Mouse (Mus musculus) left cerebral cortex, postnatal 14 days (tissue): Measurements from ENCODE around the gene Cyp4a12b. TPM values are rescaled to one million over a fixed set of nuclear protein-coding genes. Genes with fewer than 3 reads are reported as not detected.
A peak's percentile ranks its signal among the peaks of the same experiment; 100 is the strongest.
"Not testable (repeated sequence)": the region's sequence is repeated elsewhere in the genome, so short reads cannot be mapped to it uniquely, and the experiment has no call there.

Source experiments
- DNase-seq, 2 experiments: peaks; one replicate each; pipeline ENCODE4 v3.0.0; 2021 to 2022; ENCODE audit warnings: low spot score in 2 of 2, mixed read lengths in 1 of 2
- intact Hi-C: fragments of 180-260 bp; cut with DNase I; formaldehyde crosslinking; loops from one replicate; pipeline ENCODE4 v1.15.1; 2025
- long read RNA-seq, 2 experiments: library from polyadenylated mRNA; stranded (forward); transcript quantifications; one replicate each; pipeline ENCODE4 v2.0.0; 2021
- total RNA-seq, 2 experiments: library from RNA; stranded (reverse); gene quantifications; 2 replicates each; pipeline ENCODE4 v1.2.3; 2021

Gene Cyp4a12b
- under 1 TPM in 1 of 2 experiments, not detected in 1; 0.13 TPM for total RNA-seq
- long read RNA-seq, experiment 1: 0 reads
- long read RNA-seq, experiment 2: 0 reads

DNA sequence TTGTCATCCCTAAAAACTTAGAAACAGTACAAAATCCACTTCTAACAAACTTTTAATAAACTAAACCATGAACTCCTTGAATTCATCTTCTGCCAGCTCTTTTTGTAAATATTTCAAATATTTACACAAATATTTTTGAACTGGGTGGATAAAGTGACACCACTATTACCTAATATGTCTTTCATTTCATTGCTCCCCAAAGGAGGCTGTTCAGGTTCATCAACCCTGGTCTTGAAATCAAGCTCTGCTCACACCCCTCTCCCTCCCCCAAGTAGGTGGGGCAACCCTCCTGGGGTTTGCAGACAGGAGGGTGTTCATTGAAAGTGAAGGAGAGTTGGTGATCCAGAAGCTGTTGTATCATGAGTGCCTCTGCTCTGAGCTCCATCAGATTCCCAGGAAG is at the start of gene Cyp4a12b:
Gene Cyp4a12b, plus strand, starts transcription at position 301 of the 400 bp plus-strand sequence.
- DNase-seq, intact Hi-C loops: not testable (repeated sequence)

DNA sequence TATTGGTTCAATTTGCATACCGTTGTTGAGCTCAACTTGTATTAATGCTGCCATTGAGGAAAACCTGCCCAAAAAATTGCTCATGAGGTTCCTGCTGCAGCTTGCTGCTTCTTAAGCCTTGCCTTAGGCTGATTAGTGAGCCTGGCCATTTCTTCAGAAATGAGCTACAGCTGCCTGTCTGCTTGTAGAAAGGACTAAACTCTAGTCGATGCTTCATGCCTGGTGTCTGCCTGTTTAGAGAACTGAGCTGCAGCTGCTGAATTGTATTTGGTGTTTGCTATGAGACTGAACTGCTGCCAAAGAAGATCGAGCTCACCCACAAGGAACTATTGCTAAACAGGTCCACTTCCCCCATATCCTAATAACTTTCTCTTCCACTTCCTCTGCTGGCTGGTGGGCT is 45.8 kb upstream of the Cyp4a12b start:
- DNase-seq, intact Hi-C loops: not testable (repeated sequence)

DNA sequence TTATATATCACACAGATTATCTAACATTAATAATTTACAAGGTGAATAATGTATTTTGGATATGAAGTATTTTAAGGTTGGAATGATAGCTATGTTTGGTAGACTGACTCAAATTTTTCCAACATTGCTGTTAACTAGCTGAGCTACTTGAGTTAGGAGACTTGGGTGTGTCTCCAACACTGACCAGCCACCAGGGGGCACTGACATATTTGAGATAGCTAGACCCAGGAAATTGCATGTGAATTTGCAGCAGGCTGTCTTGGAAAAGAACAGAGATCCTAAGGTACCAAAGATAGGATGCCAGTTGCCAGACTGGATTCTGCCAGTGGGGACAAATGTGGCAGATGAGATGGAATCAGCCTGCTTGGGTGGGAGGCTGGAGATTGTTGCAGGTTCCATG is 43.4 kb upstream of the Cyp4a12b start:
- intact Hi-C loops, DNase-seq: not testable (repeated sequence)

DNA sequence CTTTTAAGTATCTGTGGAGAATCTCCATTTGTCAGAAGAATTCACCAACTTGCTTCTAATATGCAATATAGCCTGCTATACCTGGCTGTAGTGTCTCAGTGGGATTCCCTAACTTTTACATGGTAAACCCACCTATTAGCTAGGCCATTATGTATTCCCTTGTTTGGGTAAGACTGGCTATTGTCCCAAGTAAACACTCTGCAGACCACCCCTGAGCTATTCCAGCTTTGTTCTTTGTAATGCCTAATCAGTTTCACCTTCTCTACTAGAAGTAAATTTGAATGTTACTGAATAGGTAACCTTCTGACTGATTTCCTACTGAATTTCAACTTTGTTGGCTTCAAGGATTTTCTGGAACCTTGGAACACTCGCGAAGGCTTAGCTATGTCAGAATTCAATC is 15.2 kb upstream of the Cyp4a12b start:
- intact Hi-C loops, DNase-seq: not testable (repeated sequence)

DNA sequence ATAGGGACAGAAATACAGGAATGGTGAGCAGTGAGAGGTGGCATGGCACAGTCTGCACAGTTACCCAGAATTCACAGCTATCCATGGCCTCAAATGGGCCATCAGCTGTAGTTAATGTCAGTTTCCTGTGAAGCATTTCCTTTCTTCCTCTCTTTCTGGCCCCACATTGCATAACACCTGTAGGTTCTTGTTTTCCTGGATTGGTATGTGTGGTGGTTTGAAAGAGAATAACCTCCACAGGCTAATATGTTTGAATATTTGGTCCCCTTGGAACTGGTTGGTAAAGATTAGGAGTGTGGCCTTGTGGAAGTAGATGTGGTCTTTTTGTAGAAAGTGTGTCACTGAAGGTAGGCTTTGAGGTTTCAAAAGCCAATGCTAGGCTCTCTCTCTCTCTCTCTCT is 14.5 kb upstream of the Cyp4a12b start:
- DNase-seq, intact Hi-C loops: not testable (repeated sequence)

DNA sequence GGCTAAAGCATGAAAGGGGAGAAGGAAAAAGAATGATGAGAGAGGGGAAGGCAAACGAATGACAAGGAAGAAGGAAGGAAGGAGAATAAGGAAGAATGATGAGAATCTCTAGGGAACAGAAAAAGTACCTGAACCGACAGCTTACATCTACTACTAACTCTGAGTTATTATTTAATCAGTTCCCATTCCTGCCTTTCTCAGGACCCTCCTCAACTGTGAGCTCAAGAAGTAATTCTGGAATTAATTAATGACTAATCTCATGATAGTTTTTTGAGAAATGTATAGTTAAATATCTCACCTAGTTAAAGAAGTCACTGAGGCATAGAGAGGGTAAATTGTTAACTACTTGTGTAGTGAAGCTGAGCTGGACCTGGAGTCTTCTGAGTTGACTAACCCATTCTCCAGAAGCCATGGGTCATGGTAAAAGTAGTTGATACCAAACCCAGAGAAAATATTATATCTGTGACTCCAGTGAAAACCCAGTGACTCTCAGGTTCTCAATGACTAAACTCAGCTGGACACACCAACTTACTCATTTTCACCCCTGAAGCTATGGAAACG is 39.2 kb downstream of the Cyp4a12b start:
- intact Hi-C loops: no loop called here
- no peak for DNase-seq

DNA sequence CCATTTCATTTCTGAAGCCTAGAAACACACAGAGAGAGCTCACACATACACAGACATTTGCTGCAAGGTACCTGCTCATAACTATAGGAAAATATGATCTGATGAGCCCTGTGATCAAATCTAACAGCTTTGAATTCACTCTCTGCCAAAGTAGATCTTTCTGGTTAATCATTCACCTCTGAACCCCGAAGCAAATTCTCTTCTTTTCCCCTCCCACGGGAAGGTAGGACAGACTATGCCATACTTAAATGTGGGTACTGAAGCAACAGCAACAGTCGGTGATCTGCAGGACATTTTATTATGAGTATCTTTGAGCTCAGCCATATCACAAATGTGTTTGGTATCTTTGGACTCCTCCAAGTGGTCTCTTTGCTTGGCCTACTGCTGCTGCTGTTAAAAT is 40.9 kb downstream of the Cyp4a12b start, which contains the start of gene Cyp4a30b:
Gene Cyp4a30b, plus strand, starts transcription at position 301 of the 400 bp plus-strand sequence.
- intact Hi-C loops: no loop called here
- DNase-seq: no peak

DNA sequence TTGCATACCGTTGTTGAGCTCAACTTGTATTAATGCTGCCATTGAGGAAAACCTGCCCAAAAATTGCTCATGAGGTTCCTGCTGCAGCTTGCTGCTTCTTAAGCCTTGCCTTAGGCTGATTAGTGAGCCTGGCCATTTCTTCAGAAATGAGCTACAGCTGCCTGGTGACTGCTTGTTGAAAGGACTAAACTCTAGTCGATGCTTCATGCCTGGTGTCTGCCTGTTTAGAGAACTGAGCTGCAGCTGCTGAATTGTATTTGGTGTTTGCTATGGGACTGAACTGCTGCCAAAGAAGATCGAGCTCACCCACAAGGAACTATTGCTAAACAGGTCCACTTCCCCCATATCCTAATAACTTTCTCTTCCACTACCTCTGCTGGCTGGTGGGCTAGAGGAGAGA is 62.2 kb downstream of the Cyp4a12b start:
- intact Hi-C loops, DNase-seq: not testable (repeated sequence)

DNA sequence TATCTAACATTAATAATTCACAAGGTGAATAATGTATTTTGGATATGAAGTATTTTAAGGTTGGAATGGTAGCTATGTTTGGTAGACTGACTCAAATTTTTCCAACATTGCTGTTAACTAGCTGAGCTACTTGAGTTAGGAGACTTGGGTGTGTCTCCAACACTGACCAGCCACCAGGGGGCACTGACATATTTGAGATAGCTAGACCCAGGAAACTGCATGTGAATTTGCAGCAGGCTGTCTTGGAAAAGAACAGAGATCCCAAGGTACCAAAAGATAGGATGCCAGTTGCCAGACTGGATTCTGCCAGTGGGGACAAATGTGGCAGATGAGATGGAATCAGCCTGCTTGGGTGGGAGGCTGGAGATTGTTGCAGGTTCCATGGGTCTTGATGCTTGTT is 64.6 kb downstream of the Cyp4a12b start:
- intact Hi-C loops: not testable (repeated sequence)
- DNase-seq: peak in 1 of 2 experiments; percentile 4

DNA sequence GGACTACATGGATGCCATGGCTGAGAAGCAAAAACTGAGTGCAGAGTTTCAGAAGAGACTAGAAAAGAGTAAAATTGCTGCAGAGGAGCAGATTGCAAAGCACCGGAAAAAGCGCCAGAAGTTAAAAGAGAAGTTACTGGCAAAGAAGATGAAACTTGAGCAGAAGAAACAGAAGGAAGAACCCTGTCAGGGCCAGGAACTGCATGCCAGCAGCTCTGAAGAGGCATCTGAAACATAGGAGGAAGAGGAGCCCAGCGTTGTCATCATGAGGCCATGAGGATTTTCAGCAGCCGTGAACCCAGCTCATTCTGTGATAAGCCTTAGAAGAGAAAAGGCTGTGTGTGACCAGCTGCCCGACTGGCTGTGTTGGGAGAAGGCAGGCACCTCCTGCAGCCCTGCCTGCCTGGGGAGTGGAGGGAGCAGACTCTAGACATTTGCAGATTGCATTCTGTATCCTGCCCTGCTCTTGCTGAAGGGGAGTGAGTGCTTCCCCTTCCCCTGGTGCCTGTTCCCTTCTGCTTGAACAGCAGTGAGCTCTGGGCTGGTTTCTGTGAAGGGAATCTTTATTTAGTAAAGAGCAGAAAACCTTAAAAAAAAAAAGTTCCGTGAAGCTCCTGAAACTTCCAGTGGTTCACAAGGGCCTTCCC is 69.7 kb downstream of the Cyp4a12b start:
- intact Hi-C loops: loop anchor here (5.0 kb wide), 1 partner anchor 226 kb away; no protein-coding TSS in a partner anchor
- peak in 1 of 2 experiments; percentile 2 for DNase-seq

Other genes with a start within 250 kb of the Cyp4a12b start
- gene Cyp4a29, start 169.5 kb upstream of the Cyp4a12b start, total RNA-seq: not detected
- not detected for gene Cyp4a12a, start 112.6 kb upstream of the Cyp4a12b start, total RNA-seq
- gene Cyp4a30b, start 41.0 kb downstream of the Cyp4a12b start, total RNA-seq: not detected
- not detected for gene Cyp4a14, start 84.5 kb downstream of the Cyp4a12b start, total RNA-seq
- not detected for gene Cyp4a10, start 106.6 kb downstream of the Cyp4a12b start, total RNA-seq
- gene Cyp4a31, start 152.0 kb downstream of the Cyp4a12b start, total RNA-seq: not detected
- gene Cyp4a32, start 189.3 kb downstream of the Cyp4a12b start, total RNA-seq: not detected
- gene Cyp4b1, start 236.1 kb downstream of the Cyp4a12b start, total RNA-seq: 1 to 10 TPM; 2.7 TPM